ENCODE assay signal across 8 mouse cellular contexts in genomic region chr4:136139326-136140110, GRCm38 (mm10). TPM values are rescaled to one million over a fixed set of nuclear protein-coding genes. Genes with fewer than 3 reads are reported as not detected.
A peak's percentile ranks its signal among the peaks of the same experiment; 100 is the strongest.
DNase-seq lines count a peak whose midpoint lies in the region; ATAC-seq and TF ChIP-seq lines count a peak whose summit lies in the region.

No protein-coding gene starts in this region.

- peaks cover 75% of the 10 kb centered on the region for H3K4me1 ChIP-seq in hindbrain, embryonic 12.5 days
- peaks cover 65% of the 10 kb centered on the region for H3K4me1 ChIP-seq in limb, embryonic 14.5 days (ENCODE audit: control insufficient read depth, insufficient read depth, low read length)
- H3K4me1 ChIP-seq in stomach, embryonic 15.5 days = peaks cover 48% of the 10 kb centered on the region

- no peak for TF ChIP-seq POLR2A in limb, embryonic 14.5 days (IDR thresholded peaks at IDR 0.05; ENCODE audit: borderline replicate concordance, extremely low read depth, insufficient read depth, insufficient read length)

- DNase-seq in ovary, adult 18-20 months (ENCODE audit: low spot score) = peak; percentile 36
- no peak for DNase-seq in ovary, postnatal 10 days (ENCODE audit: low spot score)
- no peak for DNase-seq in limb, embryonic 14.5 days (ENCODE audit: low spot score)
- DNase-seq in cerebellum, adult 11 months = no peak
- DNase-seq in spleen, adult 12 weeks (ENCODE audit: low spot score) = no peak

- WGBS in hindbrain, embryonic 12.5 days = 54% methylated on average over 17 of the region's 17 CpGs
- 49% methylated on average over 17 of the region's 17 CpGs for WGBS in limb, embryonic 14.5 days
- WGBS in stomach, embryonic 15.5 days = 48% methylated on average over 17 of the region's 17 CpGs

- H3K36me3 ChIP-seq in hindbrain, embryonic 12.5 days = no peaks in the 10 kb centered on the region
- no peaks in the 10 kb centered on the region for H3K36me3 ChIP-seq in limb, embryonic 14.5 days (ENCODE audit: control insufficient read depth, insufficient read depth, low read length)
- no peaks in the 10 kb centered on the region for H3K36me3 ChIP-seq in stomach, embryonic 15.5 days

- no peak overlapping the region; the same call in 1 of the 2 replicates for H3K9ac ChIP-seq in hindbrain, embryonic 12.5 days
- H3K9ac ChIP-seq in limb, embryonic 14.5 days (ENCODE audit: low read depth, low read length, severe bottlenecking) = no peak overlapping the region
- no peak overlapping the region for H3K9ac ChIP-seq in stomach, embryonic 15.5 days

- no peak overlapping the region for H3K4me3 ChIP-seq in hindbrain, embryonic 12.5 days
- H3K4me3 ChIP-seq in limb, embryonic 14.5 days (replicated peaks; ENCODE audit: low read length) = no peak overlapping the region
- H3K4me3 ChIP-seq in stomach, embryonic 15.5 days (replicated peaks) = no peak overlapping the region

- H3K4me2 ChIP-seq in hindbrain, embryonic 12.5 days (replicated peaks) = peak overlapping the region; percentile 47; the same call in 1 of the 2 replicates
- peak overlapping the region; percentile 52 for H3K4me2 ChIP-seq in limb, embryonic 14.5 days (replicated peaks; ENCODE audit: low read depth, low read length, severe bottlenecking)
- H3K4me2 ChIP-seq in stomach, embryonic 15.5 days = peak overlapping the region; percentile 44

- H3K27ac ChIP-seq in hindbrain, embryonic 12.5 days = peak overlapping the region; percentile 92
- H3K27ac ChIP-seq in limb, embryonic 14.5 days (replicated peaks; ENCODE audit: low read depth, low read length) = peak overlapping the region; percentile 99
- H3K27ac ChIP-seq in stomach, embryonic 15.5 days = peak overlapping the region; percentile 94

- no peak for ATAC-seq in hindbrain, embryonic 12.5 days (ENCODE audit: low FRiP score)
- ATAC-seq in limb, embryonic 14.5 days (ENCODE audit: low FRiP score, low read depth) = no peak
- no peak for ATAC-seq in stomach, embryonic 15.5 days (ENCODE audit: insufficient read depth, low FRiP score, low read depth)
- ATAC-seq in frontal cortex, adult (ENCODE audit: low TSS enrichment) = no peak

- H3K27me3 ChIP-seq in hindbrain, embryonic 12.5 days = no peaks in the 10 kb centered on the region
- H3K27me3 ChIP-seq in limb, embryonic 14.5 days (ENCODE audit: control insufficient read depth, insufficient read depth, low read length) = no peaks in the 10 kb centered on the region
- no peaks in the 10 kb centered on the region for H3K27me3 ChIP-seq in stomach, embryonic 15.5 days (replicated peaks)

- no peaks in the 10 kb centered on the region for H3K9me3 ChIP-seq in hindbrain, embryonic 12.5 days (replicated peaks)
- H3K9me3 ChIP-seq in limb, embryonic 14.5 days (ENCODE audit: control insufficient read depth, low read length) = no peaks in the 10 kb centered on the region
- H3K9me3 ChIP-seq in stomach, embryonic 15.5 days = no peaks in the 10 kb centered on the region

RNA-seq across cellular contexts. Expression of gene Id3, which starts 3.8 kb away (rescaled TPM):
- 372 and 426 TPM in 2 replicates for polyA plus RNA-seq in hindbrain, embryonic 12.5 days (2016; fragmentation: Nextera tagmentation; extraction: Ambion mirVana)
- 417 and 561 TPM in 2 replicates for polyA plus RNA-seq in limb, embryonic 14.5 days (2012; rRNA removed)
- 500 and 565 TPM in 2 replicates for polyA plus RNA-seq in limb, embryonic 14.5 days (2014; fragmentation: Nextera tagmentation; extraction: Ambion mirVana)
- polyA plus RNA-seq in stomach, embryonic 15.5 days (2015; fragmentation: Nextera tagmentation; extraction: Ambion mirVana) = 274 and 292 TPM in 2 replicates

RNA-seq across cellular contexts. Expression of gene E2f2, which starts 32.7 kb away (rescaled TPM):
- polyA plus RNA-seq in hindbrain, embryonic 12.5 days (2016; fragmentation: Nextera tagmentation; extraction: Ambion mirVana) = 7.0 and 7.9 TPM in 2 replicates
- polyA plus RNA-seq in limb, embryonic 14.5 days (2012; rRNA removed) = 8.9 and 9.4 TPM in 2 replicates
- polyA plus RNA-seq in limb, embryonic 14.5 days (2014; fragmentation: Nextera tagmentation; extraction: Ambion mirVana) = 5.9 and 6.8 TPM in 2 replicates
- polyA plus RNA-seq in stomach, embryonic 15.5 days (2015; fragmentation: Nextera tagmentation; extraction: Ambion mirVana) = 8.6 and 11.4 TPM in 2 replicates
